Mouse (Mus musculus) urinary bladder, postnatal 4 days (tissue): ENCODE data around the gene Gatd1.
A peak's percentile ranks its signal among the peaks of the same experiment; 100 is the strongest.

Experiments used
- DNase-seq, 2 experiments: peaks; one replicate each; pipeline ENCODE4 v3.0.0; 2021 to 2022; ENCODE audit warnings: low spot score in 2 of 2

Gatd1 gene

GRCm38 (mm10) chr7:141442199-141442598 lies 28.3 kb upstream of the Gatd1 start:
- no peak for DNase-seq

- no peak for DNase-seq
Measured at GRCm38 (mm10) chr7:141441460-141441859, 27.5 kb upstream of the Gatd1 start.

- DNase-seq: no peak
Measured at GRCm38 (mm10) chr7:141440613-141441012, 26.7 kb upstream of the Gatd1 start.

- DNase-seq: no peak
Measured at GRCm38 (mm10) chr7:141439811-141440210, 25.9 kb upstream of the Gatd1 start.

- DNase-seq: no peak
Measured at GRCm38 (mm10) chr7:141439140-141439679, 25.3 kb upstream of the Gatd1 start.

GRCm38 (mm10) chr7:141438201-141438968 lies 24.4 kb upstream of the Gatd1 start:
- no peak for DNase-seq

- peak; percentile 79 to 86 for DNase-seq
Measured at GRCm38 (mm10) chr7:141437178-141438120, 23.5 kb upstream of the Gatd1 start, which contains the start of gene Slc25a22. Gene Slc25a22, minus strand, starts transcription at chr7:141437892.

- no peak for DNase-seq
Measured at GRCm38 (mm10) chr7:141436523-141436892, 22.6 kb upstream of the Gatd1 start.

- no peak for DNase-seq
Measured at GRCm38 (mm10) chr7:141435856-141436522, 22.1 kb upstream of the Gatd1 start.

- DNase-seq: no peak
Measured at GRCm38 (mm10) chr7:141435129-141435855, 21.4 kb upstream of the Gatd1 start.

- no peak for DNase-seq
Measured at GRCm38 (mm10) chr7:141434464-141434863, 20.5 kb upstream of the Gatd1 start.

GRCm38 (mm10) chr7:141433517-141434400 lies 19.8 kb upstream of the Gatd1 start:
- DNase-seq: no peak

- DNase-seq: no peak
Measured at GRCm38 (mm10) chr7:141432741-141433516, 19.0 kb upstream of the Gatd1 start.

- no peak for DNase-seq
Measured at GRCm38 (mm10) chr7:141432186-141432611, 18.3 kb upstream of the Gatd1 start.

- no peak for DNase-seq
Measured at GRCm38 (mm10) chr7:141431434-141432185, 17.7 kb upstream of the Gatd1 start.

GRCm38 (mm10) chr7:141430585-141431240 lies 16.8 kb upstream of the Gatd1 start:
- no peak for DNase-seq

- DNase-seq: no peak
Measured at GRCm38 (mm10) chr7:141429840-141430584, 16.1 kb upstream of the Gatd1 start.
